Mouse (Mus musculus) left cerebral cortex, postnatal 36 days (tissue): ENCODE data around the gene Olfr1170. TPM values are rescaled to one million over a fixed set of nuclear protein-coding genes. Genes with fewer than 3 reads are reported as not detected.

ENCODE experiments used
- DNase-seq, 2 experiments: peaks; one replicate each; pipeline ENCODE4 v3.0.0; 2021 to 2022; ENCODE audit warnings: low spot score in 2 of 2, mixed read lengths in 1 of 2
- intact Hi-C: fragments of 180-260 bp; cut with DNase I; formaldehyde crosslinking; loops from one replicate; pipeline ENCODE4 v1.15.1; 2025
- total RNA-seq, 2 experiments: library from RNA; stranded (reverse); gene quantifications; 2 replicates each; pipeline ENCODE4 v1.2.3; 2021

Gene Olfr1170
- total RNA-seq, result not detected

- intact Hi-C loops, result no loop called here
- no peak for DNase-seq
These were observed at the start of gene Olfr1170 for GRCm38 (mm10) chr2:88228234-88228633. TSS of gene Olfr1170 (minus strand) at chr2:88228334.

- no peak for DNase-seq
- intact Hi-C loops, result no loop called here
These were observed 7.3 kb downstream of the Olfr1170 start for GRCm38 (mm10) chr2:88220784-88221183.

GRCm38 (mm10) chr2:88181580-88181979 is 46.6 kb downstream of the Olfr1170 start, which contains the start of gene Olfr1168:
TSS of gene Olfr1168 (plus strand) at chr2:88181880.
- intact Hi-C loops, result no loop called here
- DNase-seq, result no peak

Other genes with a start within 250 kb of the Olfr1170 start
- not detected for gene Olfr1158, start 238.2 kb downstream of the Olfr1170 start, total RNA-seq
- gene Olfr1160, start 220.1 kb downstream of the Olfr1170 start, total RNA-seq, result not detected
- not detected for gene Olfr1161, start 205.6 kb downstream of the Olfr1170 start, total RNA-seq
- not detected for gene Olfr73, start 190.6 kb downstream of the Olfr1170 start, total RNA-seq
- not detected for gene Olfr1162, start 177.2 kb downstream of the Olfr1170 start, total RNA-seq
- not detected for gene Olfr1163, start 156.5 kb downstream of the Olfr1170 start, total RNA-seq
- not detected for gene Olfr1164, start 134.4 kb downstream of the Olfr1170 start, total RNA-seq
- not detected for gene Olfr1166, start 100.1 kb downstream of the Olfr1170 start, total RNA-seq
- not detected for gene Olfr1167, start 73.1 kb downstream of the Olfr1170 start, total RNA-seq
- not detected for gene Olfr1168, start 46.5 kb downstream of the Olfr1170 start, total RNA-seq
- gene Olfr1173, start 51.5 kb upstream of the Olfr1170 start, total RNA-seq, result not detected
- gene Olfr1174-ps, start 86.8 kb upstream of the Olfr1170 start, total RNA-seq, result not detected
- gene Olfr1175-ps, start 98.9 kb upstream of the Olfr1170 start, total RNA-seq, result not detected
- gene Olfr1176, start 108.4 kb upstream of the Olfr1170 start, total RNA-seq, result not detected
- not detected for gene Olfr1177-ps, start 118.2 kb upstream of the Olfr1170 start, total RNA-seq
- not detected for gene Olfr1178, start 158.7 kb upstream of the Olfr1170 start, total RNA-seq
- not detected for gene Olfr1179, start 178.1 kb upstream of the Olfr1170 start, total RNA-seq
- gene Olfr1180, start 190.8 kb upstream of the Olfr1170 start, total RNA-seq, result not detected
- not detected for gene Olfr1181, start 197.8 kb upstream of the Olfr1170 start, total RNA-seq
- gene Gm13757, start 220.8 kb upstream of the Olfr1170 start, total RNA-seq, result not detected
- gene Olfr1183, start 226.5 kb upstream of the Olfr1170 start, total RNA-seq, result not detected